Mouse (Mus musculus): ENCODE measurements around the gene Ifit1.

GRCm38 (mm10) chr19:34655227-34655805, 14.6 kb downstream of the Ifit1 start:
- TF ChIP-seq CTCF (IDR thresholded peaks at IDR 0.05; ENCODE audit: low read depth, low read length) (no peak), GATA2 (IDR thresholded peaks at IDR 0.05; ENCODE audit: borderline replicate concordance, low read depth, low read length) (no peak), TAL1 (conservative IDR thresholded peaks at IDR 0.05; ENCODE audit: low read depth, low read length) (no peak)
